Mouse (Mus musculus) ES-Bruce4 (cell line): Measurements from ENCODE around the gene Gigyf2. TPM values are rescaled to one million over a fixed set of nuclear protein-coding genes. Genes with fewer than 3 reads are reported as not detected.

ENCODE experiments used
- H3K27ac ChIP-seq: 2 replicates; pipeline ENCODE4 v1.5.1; 2012; ENCODE audit warnings: low read length, inconsistent platforms; ENCODE audit not compliant: insufficient read depth
- H3K27me3 ChIP-seq: 2 replicates; pipeline ENCODE4 v1.6.1; 2012; ENCODE audit warnings: mild to moderate bottlenecking, low read length, inconsistent platforms; ENCODE audit not compliant: control insufficient read depth, poor library complexity, insufficient read depth, severe bottlenecking
- H3K36me3 ChIP-seq: 2 replicates; pipeline ENCODE4 v1.6.1; 2012; ENCODE audit warnings: inconsistent platforms, mild to moderate bottlenecking, low read length, moderate library complexity; ENCODE audit not compliant: control insufficient read depth, poor library complexity, insufficient read depth, severe bottlenecking
- H3K4me1 ChIP-seq: one replicate; pipeline ENCODE4 v1.8.1; 2011; ENCODE audit warnings: low read length; ENCODE audit not compliant: control insufficient read depth, insufficient read depth
- H3K4me3 ChIP-seq: 2 replicates; pipeline ENCODE4 v1.5.1; 2011; ENCODE audit warnings: low read depth, mild to moderate bottlenecking, low read length
- H3K9ac ChIP-seq: 2 replicates; pipeline ENCODE4 v1.6.1; 2012; ENCODE audit warnings: low read depth, mild to moderate bottlenecking, inconsistent platforms; ENCODE audit not compliant: poor library complexity, severe bottlenecking
- H3K9me3 ChIP-seq: replicated peaks from 2 replicates; pipeline ENCODE4 v1.6.1; 2012; ENCODE audit warnings: mild to moderate bottlenecking, low read length, inconsistent platforms; ENCODE audit not compliant: control insufficient read depth, poor library complexity, insufficient read depth, severe bottlenecking
- CTCF ChIP-seq: IDR thresholded peaks from one replicate; pipeline ENCODE4 v1.8.1; 2011; ENCODE audit warnings: low read depth, low read length
- EP300 ChIP-seq: IDR thresholded peaks from 2 replicates; pipeline ENCODE4 v1.6.1; 2011; ENCODE audit warnings: low read depth, low read length; ENCODE audit not compliant: insufficient read depth
- POLR2A ChIP-seq: IDR thresholded peaks from one replicate; pipeline ENCODE4 v1.8.1; 2011; ENCODE audit warnings: low read length; ENCODE audit not compliant: insufficient read depth
- polyA plus RNA-seq: library from polyadenylated mRNA; stranded (reverse); fragments of >200 nt; gene quantifications from 2 replicates; pipeline ENCODE4 v1.2.4, GENCODE M21; 2011; ENCODE audit warnings: low read depth; ENCODE audit not compliant: missing spikeins, insufficient read depth, insufficient read length

The Gigyf2 gene
- polyA plus RNA-seq, 1 experiment, result 207 TPM

GRCm38 (mm10) chr1:87324649-87325048 lies 2.1 kb upstream of the Gigyf2 start:
- Histone ChIP-seq H3K36me3 (peaks cover 1% of the 10 kb centered on the region; the same call in 1 of the 2 replicates), H3K4me3 (no peak overlapping the region), H3K9me3 (peaks cover 12% of the 10 kb centered on the region), H3K9ac (no peak overlapping the region), H3K4me1 (no peaks in the 10 kb centered on the region), H3K27ac (no peak overlapping the region), H3K27me3 (no peaks in the 10 kb centered on the region; the same call in 1 of the 2 replicates)
- no peak for TF ChIP-seq EP300
- TF ChIP-seq POLR2A, result no peak
- TF ChIP-seq CTCF, result no peak

DNA sequence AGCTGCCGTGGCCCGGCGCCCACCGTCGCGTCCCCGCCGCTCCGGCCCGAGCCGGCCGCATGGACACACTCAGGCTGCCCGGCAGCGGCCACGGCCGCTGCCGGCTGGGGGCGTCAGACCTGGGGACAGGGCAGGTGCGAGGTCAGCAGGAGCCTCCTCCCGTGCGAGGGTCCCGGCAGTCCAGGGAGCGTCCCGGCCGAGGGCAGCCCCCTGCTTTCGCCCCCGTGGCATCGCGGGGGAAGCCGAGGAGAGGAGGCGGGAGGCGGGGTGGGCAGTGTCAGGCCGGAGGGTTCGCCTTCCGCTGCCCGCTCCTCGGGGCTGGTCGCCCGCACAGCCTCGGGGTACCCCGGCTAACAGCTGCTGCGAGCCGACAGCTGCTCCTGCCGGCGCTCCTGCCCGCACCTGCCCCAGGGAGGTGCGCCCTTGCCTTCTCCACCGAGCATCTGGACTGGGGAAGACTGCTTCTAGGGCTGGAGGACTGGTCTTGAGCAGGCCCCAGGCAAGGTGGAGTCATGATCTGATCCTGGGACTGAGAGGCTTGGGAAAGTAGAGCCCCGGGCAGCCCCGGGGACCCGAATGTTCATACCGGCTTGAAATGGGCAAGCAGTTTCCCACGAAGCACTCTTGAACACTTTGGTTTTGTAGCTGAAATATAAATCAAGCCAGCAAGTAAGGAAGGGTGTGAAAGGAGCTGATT lies 515 bp downstream of the Gigyf2 start:
- TF ChIP-seq POLR2A, result no peak
- Histone ChIP-seq H3K9ac (peak overlapping the region; percentile 92), H3K9me3 (no peaks in the 10 kb centered on the region), H3K27me3 (no peaks in the 10 kb centered on the region; the same call in 1 of the 2 replicates), H3K36me3 (peaks cover 3% of the 10 kb centered on the region; the same call in 1 of the 2 replicates), H3K27ac (no peak overlapping the region), H3K4me3 (peak overlapping the region; percentile 93), H3K4me1 (peaks cover 2% of the 10 kb centered on the region)

- Histone ChIP-seq H3K4me3 (no peak overlapping the region), H3K4me1 (peaks cover 2% of the 10 kb centered on the region), H3K27me3 (no peaks in the 10 kb centered on the region), H3K36me3 (peaks cover 30% of the 10 kb centered on the region), H3K9me3 (no peaks in the 10 kb centered on the region), H3K9ac (no peak overlapping the region), H3K27ac (no peak overlapping the region)
- no peak for TF ChIP-seq EP300
- no peak for TF ChIP-seq CTCF
- TF ChIP-seq POLR2A, result no peak
These were observed 5.0 kb downstream of the Gigyf2 start for GRCm38 (mm10) chr1:87331774-87332173.

DNA sequence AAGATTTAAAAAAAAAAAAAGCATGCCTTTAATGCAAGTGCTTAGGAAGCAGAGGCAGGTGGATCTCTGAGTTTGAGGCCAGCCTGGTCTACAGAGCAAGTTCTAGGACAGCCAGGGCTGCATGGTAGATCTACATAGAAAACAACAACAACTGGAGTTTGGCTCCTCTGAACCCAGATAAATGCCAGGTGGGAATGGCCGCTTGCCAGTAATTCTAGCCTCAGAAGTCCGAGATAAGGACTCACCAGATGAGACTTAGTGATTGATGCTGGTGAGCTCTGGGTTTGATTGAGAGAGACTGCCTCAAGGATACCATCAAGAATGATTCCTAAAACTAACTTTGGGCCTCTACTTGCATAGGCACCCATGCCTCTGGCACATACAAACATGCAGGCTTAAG lies 23.8 kb downstream of the Gigyf2 start:
- Histone ChIP-seq H3K27me3 (no peaks in the 10 kb centered on the region), H3K9ac (no peak overlapping the region), H3K27ac (no peak overlapping the region), H3K36me3 (peaks cover 12% of the 10 kb centered on the region), H3K4me1 (peaks cover 2% of the 10 kb centered on the region), H3K9me3 (no peaks in the 10 kb centered on the region), H3K4me3 (no peak overlapping the region)
- TF ChIP-seq POLR2A (no peak), EP300 (no peak), CTCF (no peak)

DNA sequence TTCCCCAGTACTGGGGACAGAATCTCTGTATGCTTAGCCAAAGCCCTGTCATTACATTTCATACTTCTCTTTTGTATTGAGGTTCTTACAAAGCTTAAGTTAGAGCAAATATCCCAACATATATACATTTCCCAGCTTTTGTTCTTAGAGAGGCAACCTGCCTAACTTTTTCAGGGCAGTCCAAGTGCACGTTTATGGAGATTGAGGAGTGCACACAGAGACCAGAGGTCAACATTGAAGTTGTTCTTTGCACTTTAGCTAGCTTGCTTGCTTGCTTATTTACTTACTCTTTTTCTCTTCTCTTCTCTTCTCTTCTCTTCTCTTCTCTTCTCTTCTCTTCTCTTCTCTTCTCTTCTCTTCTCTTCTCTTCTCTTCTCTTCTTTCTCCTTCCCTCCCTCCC lies 33.5 kb downstream of the Gigyf2 start:
- no peak for TF ChIP-seq POLR2A
- TF ChIP-seq EP300, result no peak
- TF ChIP-seq CTCF, result no peak
- Histone ChIP-seq H3K27ac (no peak overlapping the region), H3K36me3 (peaks cover 7% of the 10 kb centered on the region)

DNA sequence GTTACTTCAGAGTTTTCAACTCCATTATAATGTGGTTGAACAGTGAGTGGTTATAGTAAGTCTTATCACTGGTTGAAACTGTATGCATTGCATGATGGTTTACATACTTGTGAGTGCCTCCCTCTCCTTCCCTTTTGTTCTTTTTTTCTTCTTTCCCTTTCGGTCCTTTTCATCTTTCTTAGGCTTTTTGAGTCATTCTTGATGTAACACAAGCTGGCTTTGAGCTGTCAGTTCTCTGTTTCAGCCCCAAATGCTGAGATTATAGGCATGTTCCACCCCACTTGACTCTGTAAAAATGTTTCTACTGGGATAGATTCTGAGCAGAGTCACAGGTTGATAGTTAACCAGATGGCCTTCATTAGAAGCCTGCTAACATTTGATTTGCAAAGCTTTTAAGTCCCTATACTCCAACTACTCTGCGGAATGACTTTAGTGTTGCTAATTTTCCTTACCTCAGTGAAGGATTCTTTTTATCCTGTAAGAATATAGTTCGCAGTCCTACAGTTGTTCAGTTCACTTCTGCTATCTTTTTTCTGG lies 51.3 kb downstream of the Gigyf2 start:
- Histone ChIP-seq H3K4me3 (no peak overlapping the region), H3K27ac (no peak overlapping the region), H3K9ac (no peak overlapping the region), H3K4me1 (no peaks in the 10 kb centered on the region), H3K36me3 (peaks cover 26% of the 10 kb centered on the region), H3K9me3 (no peaks in the 10 kb centered on the region), H3K27me3 (no peaks in the 10 kb centered on the region)
- no peak for TF ChIP-seq POLR2A
- TF ChIP-seq EP300, result no peak
- no peak for TF ChIP-seq CTCF

More for the DNA sequence above, 33.5 kb downstream of the Gigyf2 start:
- Histone ChIP-seq H3K4me1 (no peaks in the 10 kb centered on the region), H3K27me3 (no peaks in the 10 kb centered on the region), H3K9ac (no peak overlapping the region), H3K4me3 (no peak overlapping the region), H3K9me3 (no peaks in the 10 kb centered on the region)
